In the genomic region with DNA sequence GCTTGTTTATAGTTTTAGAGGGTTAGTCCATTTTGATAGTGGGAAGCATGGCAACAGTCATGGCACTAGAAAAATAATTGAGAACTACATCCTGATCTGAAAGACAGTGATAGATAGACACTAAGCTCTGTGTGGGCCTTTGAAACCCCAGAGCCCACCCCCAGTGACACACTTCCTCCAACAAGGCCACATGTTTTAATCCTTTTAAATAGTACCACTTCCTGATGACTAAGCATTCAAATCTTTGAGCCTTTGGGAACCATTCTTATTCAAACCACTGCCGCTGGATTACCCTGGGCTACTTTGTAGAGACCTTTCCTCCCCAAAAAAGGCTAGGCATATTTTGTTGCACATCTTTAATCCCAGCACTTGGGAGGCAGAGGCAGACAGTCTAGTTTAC, we compare ENCODE assay signal across 11 mouse cellular contexts.
"Had no signal": no experiment of that assay in that cellular context is flagged by ENCODE, and none has a peak within 500 bp of the region (broad histone marks: within the 10 kb centered on the region; RNA-seq: fewer than 3 reads in every experiment).

No protein-coding gene starts in this region.

- DNase-seq: kidney, adult 2 months; kidney, postnatal 25 days; layer of hippocampus, adult 9-11 months; layer of hippocampus, postnatal 36 days; liver; liver, embryonic 13.5 days; liver, postnatal 0 days; lung, postnatal 14 days; right cerebral cortex, postnatal 14 days; thymus, adult 2 months; thymus, postnatal 25 days had no signal
